Mouse (Mus musculus): ENCODE measurements around the gene Prrg2.
A peak's percentile ranks its signal among the peaks of the same experiment; 100 is the strongest.
"Not testable (repeated sequence)": the region's sequence is repeated elsewhere in the genome, so short reads cannot be mapped to it uniquely, and the experiment has no call there.

The Prrg2 gene

GRCm38 (mm10) chr7:45029995-45030394 is 32.5 kb downstream of the Prrg2 start:
- DNase-seq: no peak

- no peak for DNase-seq
Observed at GRCm38 (mm10) chr7:45028351-45028750, 34.1 kb downstream of the Prrg2 start.

- DNase-seq: no peak
Observed at GRCm38 (mm10) chr7:45027761-45028160, 34.7 kb downstream of the Prrg2 start.

- DNase-seq: no peak
Observed at GRCm38 (mm10) chr7:45026256-45026655, 36.2 kb downstream of the Prrg2 start.

- no peak for DNase-seq
Observed at GRCm38 (mm10) chr7:45025601-45026220, 36.8 kb downstream of the Prrg2 start.

GRCm38 (mm10) chr7:45024281-45025248 is 37.9 kb downstream of the Prrg2 start:
- no peak for DNase-seq

GRCm38 (mm10) chr7:45023711-45024110 is 38.8 kb downstream of the Prrg2 start:
- DNase-seq: not testable (repeated sequence)

- no peak for DNase-seq
Observed at GRCm38 (mm10) chr7:45020225-45020624, 42.3 kb downstream of the Prrg2 start.

- peak; percentile 57 for DNase-seq
Observed at GRCm38 (mm10) chr7:45019031-45019571, 43.4 kb downstream of the Prrg2 start.

GRCm38 (mm10) chr7:45017242-45018061 is 45.0 kb downstream of the Prrg2 start, which contains the start of gene Rras:
Gene Rras (plus strand): TSS chr7:45017961.
- DNase-seq: peak; percentile 92

GRCm38 (mm10) chr7:45016761-45017160 is 45.7 kb downstream of the Prrg2 start:
- DNase-seq: no peak

- DNase-seq: peak; percentile 100
Observed at GRCm38 (mm10) chr7:45015957-45016612, 46.4 kb downstream of the Prrg2 start, which contains the start of gene Scaf1. Gene Scaf1 (minus strand): TSS chr7:45016363.

GRCm38 (mm10) chr7:45015344-45015956 is 47.0 kb downstream of the Prrg2 start:
- peak; percentile 72 for DNase-seq

GRCm38 (mm10) chr7:45014096-45014451 is 48.4 kb downstream of the Prrg2 start:
- no peak for DNase-seq

GRCm38 (mm10) chr7:45013366-45014095 is 48.9 kb downstream of the Prrg2 start:
- DNase-seq: no peak

- DNase-seq: no peak
Observed at GRCm38 (mm10) chr7:45012824-45013223, 49.7 kb downstream of the Prrg2 start.

GRCm38 (mm10) chr7:45012011-45012410 is 50.5 kb downstream of the Prrg2 start:
- DNase-seq: no peak

- no peak for DNase-seq
Observed at GRCm38 (mm10) chr7:45008411-45008810, 54.1 kb downstream of the Prrg2 start.

GRCm38 (mm10) chr7:45007846-45008245 is 54.6 kb downstream of the Prrg2 start:
- DNase-seq: no peak

GRCm38 (mm10) chr7:45007141-45007540 is 55.3 kb downstream of the Prrg2 start:
- DNase-seq: no peak

- no peak for DNase-seq
Observed at GRCm38 (mm10) chr7:45006503-45006902, 56.0 kb downstream of the Prrg2 start.

All from cerebellum, adult 9-10 months (tissue).